Mouse (Mus musculus) lung, adult 2 months (tissue): ENCODE results near the gene Iba57.

Source experiments
- CTCF ChIP-seq: fragments of 200-500 bp; IDR thresholded peaks from 2 replicates; pipeline ENCODE4 v1.5.1; 2011; ENCODE audit warnings: mild to moderate bottlenecking, low read length, control low read depth; ENCODE audit not compliant: insufficient read depth
- POLR2A ChIP-seq: fragments of 200-500 bp; IDR thresholded peaks from 2 replicates; pipeline ENCODE4 v1.6.1; 2011; ENCODE audit warnings: low read depth, mild to moderate bottlenecking, control low read depth, low read length, borderline replicate concordance; ENCODE audit errors: extremely low read depth

DNA sequence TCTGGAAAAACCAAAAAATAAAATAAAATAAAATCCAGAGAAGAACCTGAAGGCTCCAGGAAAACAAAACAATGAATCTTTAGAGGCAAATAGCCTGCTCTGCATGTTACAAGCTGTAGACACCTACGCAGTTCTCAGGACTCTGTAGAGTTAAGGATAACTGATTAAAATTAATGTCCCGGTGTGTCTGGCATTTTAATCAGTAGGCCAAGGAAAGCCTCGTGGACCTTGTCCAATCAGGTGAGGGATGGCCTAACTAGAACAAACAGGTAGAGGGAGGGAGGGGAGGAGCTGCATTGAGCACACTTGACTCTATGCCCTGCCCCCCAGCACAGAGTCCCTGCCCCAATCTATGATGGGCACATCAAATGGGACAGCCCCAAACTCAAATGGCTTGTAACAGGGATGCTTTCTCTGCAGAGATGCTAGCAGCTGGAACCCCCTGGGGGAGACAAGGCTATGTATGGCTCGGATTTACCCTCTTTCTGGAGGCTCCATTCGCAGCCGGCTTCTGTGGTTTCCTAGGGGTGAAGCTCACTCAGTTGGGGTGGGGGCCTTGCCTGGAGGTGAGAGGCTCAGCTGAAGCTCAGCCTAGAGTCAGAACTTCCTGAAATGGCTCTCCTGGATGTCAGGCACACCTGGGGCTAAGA, 10.8 kb upstream of the Iba57 start:
- no peak for TF ChIP-seq POLR2A
- no peak for TF ChIP-seq CTCF
